Mouse (Mus musculus): ENCODE results near the gene Npy2r.

DNA sequence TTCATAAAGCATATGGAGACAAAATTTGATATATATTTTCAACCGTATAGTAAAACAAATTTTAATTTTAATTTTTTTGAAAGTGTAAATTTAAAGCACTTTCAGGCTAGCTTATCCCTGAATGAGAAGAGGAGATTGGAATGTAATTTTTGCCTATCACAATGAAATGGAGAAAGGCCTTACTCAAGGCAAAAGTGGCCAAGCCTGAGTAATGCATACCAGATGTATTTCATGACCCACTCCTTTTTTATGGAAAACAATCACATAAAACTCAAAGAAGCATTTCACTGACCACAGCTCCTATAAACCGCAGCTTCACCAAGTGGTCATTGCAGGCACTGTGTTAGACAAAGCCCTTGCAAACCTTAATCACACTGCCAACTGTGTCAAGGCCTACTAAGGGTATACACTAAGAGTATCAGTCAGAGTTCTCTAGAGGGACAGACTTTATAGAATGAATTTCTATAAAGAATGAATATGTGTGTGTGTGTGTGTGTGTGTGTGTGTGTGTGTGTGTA, 8.5 kb upstream of the Npy2r start:
- TF ChIP-seq GATA1 (IDR thresholded peaks at IDR 0.05; ENCODE audit: low read length) (no peak), TAL1 (IDR thresholded peaks at IDR 0.05; ENCODE audit: low read length) (no peak)
